In the genomic region with DNA sequence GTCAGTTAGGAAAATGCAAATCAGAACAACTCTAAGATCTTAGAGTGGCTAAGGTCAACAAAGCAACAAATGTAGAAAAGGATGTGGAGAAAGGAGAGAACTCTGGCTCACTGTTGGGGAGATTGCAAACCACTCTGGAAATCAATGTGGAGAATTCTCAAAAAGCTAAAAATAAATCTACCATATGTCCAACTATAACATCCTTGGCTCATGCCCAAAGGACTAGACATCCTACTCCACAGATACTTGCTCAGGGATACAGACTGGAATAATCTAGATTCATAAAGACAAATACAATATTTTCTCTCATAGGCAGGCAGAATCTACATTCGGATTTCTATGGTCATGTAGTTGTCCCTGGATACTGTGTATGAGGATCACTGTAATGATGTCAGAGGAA, we compare ENCODE assay signal across 17 mouse cellular contexts. TPM values are rescaled to one million over a fixed set of nuclear protein-coding genes. Genes with fewer than 3 reads are reported as not detected.
DNase-seq lines count a peak whose midpoint lies in the region.
"Had no signal": no experiment of that assay in that cellular context is flagged by ENCODE, and none has a peak within 500 bp of the region (broad histone marks: within the 10 kb centered on the region; RNA-seq: fewer than 3 reads in every experiment).

No protein-coding gene starts in this region.

- peak; percentile 74 for DNase-seq in cerebellum, adult 9-10 months
- DNase-seq in cerebellum, postnatal 14 days: no peak
- DNase-seq in heart, adult 11 months: peak; percentile 43
- no peak for DNase-seq in heart, adult 18-20 months
- peak; percentile 32 to 85 for DNase-seq in left cerebral cortex, postnatal 14 days (ENCODE audit: low spot score in 2 of 2)
- no peak for DNase-seq in left cerebral cortex, adult 18-20 months (ENCODE audit: low spot score in 2 of 2)
- peak; percentile 83 for DNase-seq in brain, adult 2 months (ENCODE audit: low read depth, low spot score)
- no peak for DNase-seq in T-cell, adult 2 months (ENCODE audit: low spot score)
- DNase-seq: adrenal gland, postnatal 10 days; adrenal gland, postnatal 36 days; cerebellum, adult 18-20 months; cerebellum, adult 9-11 months; embryo, embryonic 11 days; gastrocnemius, postnatal 10 days; gastrocnemius, postnatal 36 days; heart, postnatal 10 days; heart, postnatal 36 days had no signal

- intact Hi-C loops in left cerebral cortex, postnatal 14 days (cut with DNase I): loop anchor here (5.0 kb wide), 2 partner anchors 38 to 68 kb away; no protein-coding TSS in a partner anchor

RNA-seq across cellular contexts. Expression of a gene that starts 3.2 kb away (rescaled TPM):
- 10 to 100 TPM; 16.8 to 18.7 TPM for total RNA-seq in heart, adult 18-20 months (2021)
- 10 to 100 TPM; 90.5 to 99.9 TPM for total RNA-seq in left cerebral cortex, postnatal 14 days (2021)
- total RNA-seq in left cerebral cortex, adult 18-20 months (2021): 100 to 1,000 TPM; 102 TPM

Comparison
In these comparisons a context has a peak if more than half of its experiments do, and no peak if none do; other contexts are left out.
1. DNase-seq: peak in cerebellum, adult 9-10 months (single experiment), heart, adult 11 months (single experiment), left cerebral cortex, postnatal 14 days (2 of 2) and brain, adult 2 months (single experiment); none in cerebellum, postnatal 14 days (0 of 2), heart, adult 18-20 months (0 of 2), left cerebral cortex, adult 18-20 months (0 of 2) and T-cell, adult 2 months (single experiment).
2. RNA of a gene that starts 3.2 kb away (total RNA-seq): 102 TPM in left cerebral cortex, adult 18-20 months and 90.5 to 99.9 TPM in left cerebral cortex, postnatal 14 days; 16.8 to 18.7 TPM in heart, adult 18-20 months; every median in the first group is over 4 times any median in the second.